Mouse (Mus musculus): ENCODE results near the gene Smurf2.

DNA sequence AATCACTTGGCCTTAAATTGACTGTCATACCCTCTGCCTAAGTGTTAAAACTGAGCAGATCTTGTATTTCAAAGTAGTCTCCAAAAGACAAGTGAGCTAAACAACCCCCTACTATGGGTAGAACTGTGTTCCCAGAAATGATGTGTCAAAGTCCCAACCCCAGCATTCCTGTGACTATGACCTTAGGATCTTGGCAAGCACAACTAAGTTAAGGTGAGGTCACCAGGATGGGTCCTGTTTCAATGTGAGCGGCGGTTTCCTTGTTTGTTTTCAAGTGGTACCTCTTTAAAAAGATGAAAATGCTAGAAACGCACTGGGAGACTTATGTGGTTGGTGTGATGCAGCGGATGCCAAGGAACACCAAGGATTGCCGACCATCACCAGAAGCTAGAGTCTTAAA lies 7.4 kb upstream of the Smurf2 start:
- TF ChIP-seq CTCF (IDR thresholded peaks at IDR 0.05; ENCODE audit: control insufficient read depth, insufficient read depth, insufficient replicate concordance, low read depth, low read length) = no peak
- no peak for TF ChIP-seq POLR2A (IDR thresholded peaks at IDR 0.05; ENCODE audit: control insufficient read depth, low read depth, low read length)

Data from testis, adult 2 months (tissue).